Mouse (Mus musculus) mesoderm, embryonic 11.5 days (tissue): ENCODE measurements at regions not wholly inside any gene's neighbourhood (a gene's known extent, or its start where the extent isn't known, plus 50 kb on each side); places are given as distances from the start of the nearest gene placed in this dataset.

Experiments
- DNase-seq: peaks from one replicate; pipeline ENCODE4 v3.0.0-alpha.2; 2012; ENCODE audit warnings: low read depth, low spot score

DNA sequence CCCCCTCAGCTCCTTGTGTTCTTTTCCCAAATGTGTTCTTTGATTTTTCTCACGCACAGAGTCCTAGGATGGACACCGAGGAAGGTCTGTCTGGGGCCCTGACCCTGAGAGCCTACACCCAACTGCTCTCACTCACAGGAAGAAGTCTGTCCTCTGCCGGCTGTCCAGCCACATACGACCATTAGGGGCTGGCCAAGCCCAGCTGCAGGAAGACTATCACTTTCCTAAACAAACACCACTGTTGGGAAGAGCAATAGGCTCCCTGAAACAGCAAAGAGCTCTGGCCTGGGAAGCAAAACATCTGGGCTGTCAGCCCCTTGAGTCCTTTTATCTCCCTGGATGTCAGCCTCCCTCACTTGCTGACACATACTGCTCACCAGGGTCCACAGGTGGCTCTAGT is 224.8 kb upstream of the Far2 start:
- DNase-seq: peak; percentile 34

DNA sequence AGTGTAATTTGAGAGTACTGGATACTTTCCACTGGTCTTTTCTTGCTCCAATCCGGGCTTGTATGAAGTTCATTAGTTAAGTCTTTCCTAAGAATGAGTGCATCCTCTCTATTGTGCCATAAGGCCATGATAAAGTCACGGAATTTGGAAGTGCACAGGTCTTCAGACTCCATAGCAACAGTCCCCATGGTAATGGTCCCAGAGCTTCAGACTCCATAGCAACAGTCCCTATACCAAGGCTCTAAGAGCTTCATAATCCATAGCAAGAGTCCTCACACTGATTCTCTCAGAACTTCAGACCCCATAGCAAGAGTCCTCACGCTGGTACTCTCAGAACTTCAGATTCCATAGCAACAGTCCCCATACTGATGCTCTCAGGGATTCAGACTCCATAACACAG is 214.5 kb upstream of the Far2 start:
- no peak for DNase-seq

DNA sequence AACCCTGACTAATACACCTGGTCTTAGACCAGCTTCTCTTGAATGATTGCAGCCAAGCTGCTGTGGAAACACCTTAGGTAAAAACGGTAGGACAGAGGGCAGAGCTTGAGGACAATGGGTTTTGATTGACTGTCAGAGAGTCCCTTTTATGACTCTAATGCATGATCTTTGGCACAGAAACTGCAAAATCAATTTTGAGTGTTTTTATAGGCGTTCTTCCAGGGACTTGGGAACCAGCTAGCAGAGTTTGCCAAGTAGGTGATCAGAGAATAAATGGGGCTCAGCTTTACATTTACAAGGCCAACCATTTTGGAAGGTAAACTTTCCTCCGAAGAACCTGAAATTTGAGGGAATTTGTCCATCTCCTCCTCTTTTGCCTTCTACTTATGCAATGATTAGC is 213.6 kb upstream of the Far2 start:
- DNase-seq: no peak

DNA sequence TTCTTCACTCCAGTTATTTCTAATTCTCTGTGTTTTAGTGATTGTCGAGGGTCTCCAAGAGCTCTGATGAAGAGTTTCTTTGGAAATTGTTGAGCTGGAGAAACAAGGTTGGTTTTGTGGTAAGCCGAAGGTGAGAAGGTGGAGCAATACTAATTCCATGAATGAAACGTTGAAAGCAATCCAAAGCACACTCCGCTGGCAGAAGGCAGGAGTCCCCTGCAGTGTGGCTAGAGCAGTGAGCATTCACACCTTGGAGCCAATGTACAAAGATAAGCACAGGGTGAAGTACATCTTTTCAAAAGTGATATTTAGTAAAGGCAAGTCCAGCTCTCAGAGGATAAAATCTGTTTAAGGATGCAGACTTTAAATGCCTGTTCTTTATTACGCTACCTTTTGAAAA is 208.2 kb upstream of the Far2 start:
- no peak for DNase-seq

DNA sequence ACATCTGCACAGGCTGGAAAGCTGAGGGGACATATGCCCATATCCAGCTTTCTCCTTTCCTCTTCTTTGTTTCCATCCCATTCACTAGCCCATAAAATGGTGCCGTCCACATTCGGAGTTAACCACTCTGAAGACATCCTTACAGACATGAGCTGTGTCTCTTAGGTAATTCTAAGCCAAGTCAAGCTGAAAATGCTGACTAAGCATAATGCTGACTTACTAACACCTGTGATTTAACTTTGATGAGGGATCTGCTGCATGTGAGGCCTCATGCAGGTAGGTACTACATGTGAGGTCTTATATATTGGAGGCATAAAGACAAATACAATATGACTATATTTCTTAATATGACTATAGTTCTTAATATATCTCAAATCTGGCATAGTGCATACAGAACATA is 197.1 kb upstream of the Far2 start:
- DNase-seq: no peak

DNA sequence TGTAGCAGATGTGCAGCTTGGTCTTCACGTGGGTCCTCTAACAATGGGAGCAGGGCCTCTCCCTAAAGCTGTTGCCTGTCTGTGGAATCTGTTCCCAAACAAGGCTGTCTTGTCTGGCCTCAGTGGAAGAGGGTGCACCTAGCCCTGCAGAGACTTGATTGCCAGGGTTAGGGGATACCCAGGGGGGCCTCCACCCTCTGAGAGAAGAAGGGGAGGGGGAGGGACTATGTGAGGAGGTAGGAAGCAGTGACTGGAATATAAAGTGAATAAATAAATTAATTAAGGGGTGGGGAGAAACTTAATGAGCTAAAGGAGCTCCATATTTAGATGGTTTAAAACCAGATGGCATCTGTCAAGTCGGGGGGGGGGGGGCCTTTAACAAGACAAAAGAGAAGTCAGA is 185.9 kb upstream of the Far2 start:
- no peak for DNase-seq

DNA sequence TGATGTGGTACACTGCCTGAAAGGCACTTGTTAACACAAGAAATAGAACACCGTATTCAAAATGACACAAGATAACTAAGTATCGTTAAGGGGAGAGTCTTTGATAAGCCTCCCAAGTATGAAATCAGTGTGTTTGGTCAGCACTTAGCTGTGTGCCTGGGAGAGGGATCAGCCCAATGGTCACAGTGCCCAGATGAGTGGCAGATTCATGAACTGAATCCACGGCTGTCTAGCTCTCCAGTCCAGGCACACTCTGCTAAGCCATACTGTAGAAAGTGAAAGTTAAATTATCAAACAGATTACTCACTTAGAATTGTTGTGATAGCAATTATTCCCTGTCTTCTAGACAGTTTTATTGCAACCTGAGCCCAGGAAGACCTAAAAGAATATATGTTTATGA is 176.0 kb upstream of the Far2 start:
- DNase-seq: no peak

DNA sequence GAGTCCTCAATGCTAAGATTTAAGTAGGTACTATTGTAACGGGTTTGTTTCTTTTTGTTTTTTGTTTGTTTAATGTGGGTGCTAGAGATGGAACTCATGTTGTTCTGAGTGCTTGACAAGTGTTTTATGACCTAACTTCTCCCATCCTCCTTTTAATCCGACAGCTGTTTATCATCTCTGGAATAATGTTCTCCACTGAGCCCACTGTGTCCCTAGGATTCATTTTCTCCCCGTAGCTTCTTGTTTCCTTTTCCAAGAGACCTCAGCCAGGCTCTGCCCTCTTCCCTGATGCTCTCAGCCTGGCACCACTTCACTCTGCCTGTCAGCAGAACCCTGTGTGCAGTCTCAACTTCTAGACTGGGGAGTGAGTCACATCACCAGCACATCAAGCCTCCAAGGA is 173.9 kb upstream of the Far2 start:
- no peak for DNase-seq

DNA sequence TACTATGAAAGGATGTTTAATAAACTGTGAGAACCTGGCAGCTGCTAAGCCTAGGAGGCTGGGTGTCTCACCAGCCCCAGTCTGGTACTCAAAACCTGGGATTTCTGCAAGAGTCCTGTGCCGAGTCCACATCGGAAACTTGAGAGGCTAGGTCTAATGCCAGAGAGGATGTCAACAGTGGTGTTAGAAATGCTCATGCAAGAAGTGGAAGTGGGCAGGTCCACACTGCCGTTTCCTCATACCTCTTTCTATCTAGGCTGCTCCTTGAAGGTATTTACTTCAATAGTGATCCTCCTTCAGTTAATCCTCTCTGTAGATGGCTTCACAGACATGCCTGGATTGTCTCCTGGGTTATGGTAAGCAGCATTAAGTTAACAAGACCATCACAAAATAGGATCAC is 168.6 kb upstream of the Far2 start:
- no peak for DNase-seq

DNA sequence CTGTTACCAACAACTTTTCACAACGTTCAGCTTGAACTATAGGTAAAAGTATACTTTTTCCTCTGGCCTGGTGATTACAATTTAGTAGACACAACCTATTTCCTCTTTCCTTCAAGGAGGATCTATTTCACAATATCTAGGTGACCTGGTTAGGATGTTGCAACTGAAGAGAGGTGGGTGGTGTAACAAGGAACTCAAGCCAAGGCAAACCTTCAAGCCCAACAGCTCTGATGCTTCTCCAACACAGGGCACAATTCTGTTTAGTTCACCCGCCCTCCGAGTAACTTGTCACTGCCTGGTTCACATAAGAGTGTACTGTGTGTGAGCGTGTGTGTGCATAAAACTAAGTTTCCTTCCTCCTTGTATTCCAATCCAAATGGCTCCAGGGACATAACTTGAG is 161.2 kb upstream of the Far2 start:
- no peak for DNase-seq

DNA sequence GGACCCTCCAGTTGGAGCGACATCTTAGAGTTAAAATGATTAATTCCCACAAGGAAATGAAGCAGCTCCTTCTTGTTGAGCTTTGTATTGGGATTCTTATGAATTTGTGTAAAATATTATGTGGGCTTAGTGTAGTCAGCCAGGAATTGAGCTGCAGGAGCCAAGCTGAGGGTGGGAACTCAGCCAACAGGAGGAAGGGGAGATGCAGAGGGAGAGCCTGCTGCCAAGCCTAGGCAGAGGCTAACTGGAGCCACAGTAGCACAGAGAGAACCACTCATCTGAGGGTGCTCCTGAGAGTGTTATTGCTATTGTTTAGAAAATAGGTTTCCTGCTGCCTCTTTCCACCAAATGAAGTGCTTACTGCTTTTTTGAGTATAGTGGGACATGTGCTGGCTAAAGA is 127.4 kb upstream of the Far2 start:
- no peak for DNase-seq

DNA sequence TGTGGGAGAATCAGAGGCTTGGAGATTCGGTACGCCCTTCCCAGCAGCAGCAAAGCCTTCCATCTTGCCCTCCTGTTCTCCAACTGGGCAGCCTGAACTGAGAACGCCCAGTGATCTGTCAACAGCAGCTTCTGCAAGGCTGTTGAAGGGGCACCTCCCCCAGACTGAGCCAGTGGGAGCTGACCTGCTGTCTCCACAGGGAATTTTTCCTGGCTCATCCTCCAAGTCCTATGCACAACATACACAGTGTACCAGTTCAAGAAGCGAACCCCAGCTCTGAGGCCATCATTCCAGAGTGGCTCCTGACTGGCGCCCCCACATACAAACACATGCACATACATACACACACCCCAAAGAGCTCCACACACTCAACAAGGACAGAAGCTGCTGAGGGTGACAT is 126.0 kb upstream of the Far2 start:
- DNase-seq: no peak

DNA sequence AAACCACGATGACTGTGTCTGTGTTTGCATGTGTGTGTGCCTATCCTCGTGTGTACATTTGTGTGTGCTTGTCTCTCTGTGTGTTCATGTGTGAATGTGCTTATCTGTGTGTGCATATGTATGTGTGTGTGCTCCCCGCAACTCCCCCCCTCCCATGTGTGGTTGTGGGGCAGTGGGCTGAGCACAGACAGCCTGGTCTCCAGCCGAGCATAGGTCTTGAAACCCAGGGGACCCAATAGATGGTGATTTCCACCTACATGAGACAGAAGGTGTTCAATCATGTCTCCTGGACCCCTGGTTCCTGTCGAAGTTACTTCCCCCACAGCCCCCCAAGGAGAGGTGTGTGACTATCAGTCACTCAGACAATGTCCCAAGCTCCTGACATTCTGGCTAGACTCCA is 124.6 kb upstream of the Far2 start:
- DNase-seq: no peak

DNA sequence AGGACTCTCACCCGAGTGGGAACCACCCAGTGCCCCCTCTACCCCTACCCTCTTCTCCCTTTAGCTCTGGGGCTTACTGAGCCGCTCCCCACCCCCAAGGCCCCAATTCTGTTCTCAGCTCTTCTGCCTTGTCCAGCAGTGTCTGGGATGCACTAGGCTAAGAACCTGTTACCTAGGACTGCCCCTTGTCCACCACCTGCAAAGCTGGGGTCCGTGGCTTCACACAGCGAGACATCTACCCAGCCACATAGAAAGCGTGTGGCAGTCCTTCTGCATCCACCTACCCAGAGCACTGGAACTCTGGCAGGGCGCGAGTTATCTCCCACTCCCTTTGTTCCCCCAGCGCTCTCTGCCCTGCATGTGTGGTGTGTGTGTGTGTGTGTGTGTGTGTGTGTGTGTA is 123.8 kb upstream of the Far2 start:
- no peak for DNase-seq

DNA sequence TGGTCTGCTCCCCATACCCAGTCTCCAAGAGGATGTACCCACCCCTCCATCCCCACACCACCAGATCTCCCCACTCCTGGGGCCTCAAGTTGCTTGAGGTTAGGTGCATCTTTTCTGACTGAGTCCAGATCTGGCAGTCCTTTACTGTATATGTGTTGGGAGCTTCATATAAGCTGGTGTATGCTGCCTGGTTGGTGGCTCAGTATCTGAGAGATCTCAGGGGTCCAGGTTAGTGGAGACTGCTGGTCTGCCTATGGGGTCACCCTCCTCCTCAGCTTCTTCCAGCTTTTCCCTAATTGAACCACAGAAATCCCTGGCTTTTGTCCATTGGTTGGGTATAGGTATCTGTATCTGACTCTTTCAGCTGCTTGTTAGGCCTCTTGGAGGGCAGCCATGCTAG is 118.1 kb upstream of the Far2 start:
- DNase-seq: no peak

DNA sequence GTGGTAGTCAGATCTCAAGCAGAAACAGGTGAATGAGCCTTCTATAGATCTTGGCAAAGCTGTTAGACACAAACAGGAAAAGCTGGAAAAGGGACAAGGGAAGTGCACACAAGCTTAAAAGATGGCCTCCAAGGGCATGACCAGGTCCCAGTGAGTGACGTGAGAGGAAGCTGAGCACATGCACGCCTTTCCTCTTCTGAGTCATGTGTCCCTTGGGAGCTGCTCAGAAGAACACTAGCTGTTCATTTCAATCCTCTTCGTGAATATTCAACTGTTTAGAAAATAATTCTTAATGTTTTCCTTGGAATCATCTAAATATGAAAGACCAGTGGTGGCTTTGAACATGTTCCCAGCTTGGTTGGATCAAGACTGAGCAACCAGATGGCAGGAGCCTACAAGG is 103.0 kb upstream of the Far2 start:
- DNase-seq: no peak

DNA sequence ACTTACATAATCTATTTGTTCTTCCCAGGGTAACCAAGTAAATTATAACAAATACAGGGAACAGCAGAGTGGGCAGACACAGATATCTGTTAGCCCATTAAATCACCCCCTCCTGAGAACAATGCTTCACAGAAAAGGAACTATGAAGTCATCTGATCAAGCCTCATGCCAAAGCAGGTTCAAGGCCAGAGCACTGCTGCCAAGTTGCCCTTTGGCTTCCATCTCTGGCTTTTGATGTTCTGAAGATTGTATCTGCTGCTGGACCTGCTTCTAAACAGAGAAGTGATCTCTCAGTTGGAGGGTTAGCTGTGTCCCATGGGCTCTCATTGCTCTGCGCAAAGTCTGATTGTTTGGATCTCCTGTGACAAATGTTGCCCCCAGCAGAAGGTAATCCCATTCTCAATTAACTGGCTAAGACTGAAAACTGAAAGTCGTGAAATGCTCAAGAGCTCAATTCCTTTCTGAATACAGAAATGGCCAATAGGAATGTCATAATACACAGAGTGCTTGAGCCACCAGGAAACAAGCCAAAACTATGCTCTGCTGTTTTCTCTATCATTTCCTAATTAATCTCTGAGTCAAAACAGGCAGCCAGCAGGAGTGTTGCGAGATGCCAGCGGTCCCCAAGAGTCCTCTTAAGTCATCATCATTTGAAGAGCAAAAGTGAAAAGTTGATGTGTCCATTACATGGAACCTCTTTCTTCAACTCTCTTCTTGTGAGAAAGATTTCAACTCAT is 102.0 kb upstream of the Far2 start:
- DNase-seq: no peak

DNA sequence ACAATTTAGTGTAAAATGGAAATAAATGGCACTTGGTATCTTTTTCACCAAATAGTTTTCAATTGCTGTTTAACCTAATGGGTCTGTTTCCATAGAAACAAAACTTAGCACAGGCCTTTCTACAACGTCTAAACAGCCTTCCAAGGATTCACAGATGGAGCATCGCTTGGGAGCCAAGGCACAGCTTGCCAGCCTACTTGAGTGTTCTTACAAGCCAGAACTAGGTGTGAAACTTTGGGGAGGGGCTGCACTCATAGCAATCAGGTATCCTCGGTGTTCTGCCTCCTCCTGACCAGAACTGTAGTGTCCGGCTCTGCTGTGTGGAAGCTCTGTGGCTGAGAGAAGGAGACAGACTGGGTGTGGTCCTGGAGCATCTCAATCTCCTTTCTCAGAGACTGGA is 99.1 kb upstream of the Far2 start:
- no peak for DNase-seq

DNA sequence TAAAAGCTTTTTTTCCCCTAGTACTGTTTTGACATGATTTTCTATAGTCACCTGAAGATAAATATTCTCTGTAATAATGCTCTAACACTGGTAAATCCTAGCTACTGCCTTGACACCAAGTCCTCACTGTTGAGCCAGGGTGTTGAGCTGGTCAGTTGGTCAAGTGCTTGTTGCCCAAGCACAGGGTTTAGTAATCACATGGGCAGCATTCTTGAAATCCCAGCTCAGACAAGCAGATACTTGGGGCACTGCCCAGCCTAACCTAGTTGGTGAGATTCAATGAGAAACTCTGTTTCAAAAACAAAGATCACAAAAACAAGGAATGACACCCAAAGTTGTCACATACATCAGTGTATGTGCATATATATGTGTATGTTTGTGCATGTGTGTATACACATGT is 95.4 kb upstream of the Far2 start:
- DNase-seq: no peak

DNA sequence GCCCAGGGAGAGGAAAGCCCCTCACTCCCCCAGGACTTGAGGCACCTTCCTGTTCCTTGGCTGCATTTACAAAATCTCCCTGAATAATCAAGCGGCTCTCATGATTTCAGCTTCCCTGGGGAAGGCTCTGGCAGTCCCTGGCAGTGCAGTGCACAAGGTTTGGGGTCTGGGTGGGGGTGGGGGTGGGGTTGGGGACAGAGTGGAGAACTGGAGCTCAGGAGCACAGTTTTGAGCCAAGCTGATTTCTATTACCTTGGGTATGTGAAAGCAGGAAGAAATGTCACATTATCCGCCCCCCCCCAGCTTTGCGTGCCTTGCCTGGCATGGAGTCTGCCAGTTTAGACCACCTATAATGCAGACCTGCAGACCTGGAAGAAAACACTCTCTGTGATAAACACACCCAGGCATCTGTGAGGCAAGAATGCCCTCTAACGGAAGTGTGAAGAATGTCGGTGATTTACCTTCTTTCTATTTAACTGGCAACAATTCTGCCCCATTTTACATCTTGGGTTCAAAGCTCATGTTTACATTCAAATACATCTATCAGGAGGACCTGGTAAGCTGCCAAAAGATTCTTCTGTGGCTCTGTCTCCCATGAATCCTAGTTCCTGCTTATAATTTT is 93.9 kb upstream of the Far2 start:
- peak; percentile 36 for DNase-seq

DNA sequence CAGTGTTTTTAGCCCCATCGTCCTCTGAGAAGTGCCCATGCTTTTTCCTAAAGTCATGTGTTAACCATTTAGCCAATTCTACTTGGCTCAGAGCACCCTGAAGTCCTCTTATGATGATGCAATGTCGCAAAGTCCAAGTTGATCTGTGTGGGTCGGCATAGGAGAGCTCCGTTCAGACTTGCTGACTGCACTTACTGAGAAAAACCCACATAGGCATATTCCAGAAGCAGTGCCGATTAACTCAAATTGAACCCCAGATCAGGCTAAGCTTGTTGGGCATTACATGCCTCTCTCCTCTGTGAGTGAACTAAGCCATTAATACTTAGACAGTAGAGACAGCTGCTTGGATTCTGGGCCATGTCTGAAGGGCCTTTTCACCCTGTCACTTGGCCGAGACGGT is 93.3 kb upstream of the Far2 start:
- DNase-seq: no peak

DNA sequence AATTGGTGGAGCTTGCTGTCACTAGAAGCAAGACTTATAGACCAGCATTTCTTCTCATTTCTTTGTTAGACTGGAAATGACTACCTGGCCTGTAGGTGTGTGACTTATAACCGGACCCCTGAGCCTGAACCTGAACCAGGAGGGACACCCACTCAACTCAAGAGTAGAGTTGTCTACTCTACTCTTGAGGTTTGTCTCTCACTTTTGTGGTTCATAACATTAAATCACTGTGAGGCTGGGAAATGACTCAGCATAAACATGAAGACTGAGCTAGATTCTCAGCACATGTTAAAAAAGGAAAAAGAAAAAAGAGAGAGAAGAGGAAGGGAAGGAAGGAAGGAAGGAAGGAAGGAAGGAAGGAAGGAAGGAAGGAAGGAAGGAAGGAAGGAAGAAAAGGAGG is 92.8 kb upstream of the Far2 start:
- no peak for DNase-seq

DNA sequence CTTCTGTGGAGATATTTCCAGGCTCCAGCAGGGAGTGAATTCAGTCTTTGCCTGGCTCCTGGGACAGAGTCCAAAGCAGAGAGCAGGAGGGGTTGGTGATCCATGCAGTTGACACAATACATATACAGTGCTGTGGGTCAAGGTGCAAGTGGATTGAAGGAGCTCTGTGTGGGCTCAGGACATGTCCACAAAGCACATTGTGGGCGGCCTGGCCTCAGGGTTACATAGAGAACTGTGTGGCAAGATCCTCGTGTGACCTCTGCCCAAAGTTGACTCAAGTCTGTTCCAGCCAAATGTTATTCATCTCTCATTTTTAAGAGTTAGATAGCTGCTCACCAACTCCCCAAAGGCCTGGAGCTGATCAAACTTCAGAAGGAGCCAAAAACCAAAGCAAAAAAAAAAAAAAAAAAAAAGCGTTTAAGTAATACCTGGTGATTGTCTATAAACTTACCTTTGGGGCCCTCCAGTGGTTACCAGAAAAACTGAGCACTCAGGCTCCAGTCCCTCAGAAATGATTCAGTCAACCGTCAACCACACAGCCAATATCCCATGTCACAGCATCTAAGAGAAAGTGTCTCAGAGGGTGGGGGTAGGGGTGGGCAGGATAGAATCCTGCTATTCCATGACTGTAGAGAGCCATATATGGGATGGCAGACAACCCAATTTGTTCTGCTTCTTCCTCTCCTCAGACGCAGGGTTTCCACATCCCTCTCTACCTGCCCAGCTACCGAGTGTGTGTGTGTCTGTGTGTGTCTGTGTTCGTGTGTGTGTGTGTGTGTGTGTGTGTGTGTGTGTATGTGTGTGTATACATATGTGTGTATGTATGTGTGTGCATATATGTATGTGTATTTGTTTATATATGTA is 91.9 kb upstream of the Far2 start:
- no peak for DNase-seq
